In genomic region chr16:78957434-78957833, GRCm38 (mm10) we compare ENCODE assay signal across 28 mouse cellular contexts. TPM values are rescaled to one million over a fixed set of nuclear protein-coding genes. Genes with fewer than 3 reads are reported as not detected.
"Had no signal": no experiment of that assay in that cellular context is flagged by ENCODE, and none has a peak within 500 bp of the region (broad histone marks: within the 10 kb centered on the region; RNA-seq: fewer than 3 reads in every experiment).

No protein-coding gene starts in this region.

- DNase-seq: gastrocnemius, postnatal 14 days; gastrocnemius, postnatal 36 days; heart, adult 11 months; heart, postnatal 10 days; heart, postnatal 4 days; kidney, adult 18-20 months; kidney, adult 9 months; kidney, postnatal 14 days; kidney, postnatal 36 days; layer of hippocampus, adult 9-11 months; layer of hippocampus, postnatal 36 days; liver; liver, embryonic 13.5 days had no signal

- H3K9me3 ChIP-seq: heart, embryonic 10.5 days; heart, embryonic 12.5 days; hindbrain, embryonic 10.5 days; hindbrain, embryonic 12.5 days; intestine, embryonic 15.5 days; kidney, embryonic 15.5 days; limb, embryonic 10.5 days; limb, embryonic 12.5 days; liver, embryonic 13.5 days; liver, embryonic 15.5 days had no signal

- H3K4me3 ChIP-seq: heart, embryonic 10.5 days; heart, embryonic 12.5 days; hindbrain, embryonic 10.5 days; hindbrain, embryonic 12.5 days; intestine, embryonic 15.5 days; kidney, embryonic 15.5 days; limb, embryonic 10.5 days; limb, embryonic 12.5 days; liver, embryonic 13.5 days; liver, embryonic 15.5 days had no signal

- H3K27ac ChIP-seq: heart, embryonic 10.5 days; hindbrain, embryonic 10.5 days; hindbrain, embryonic 12.5 days; hindbrain, embryonic 14.5 days; intestine, embryonic 15.5 days; kidney, embryonic 15.5 days; kidney, postnatal 0 days; limb, embryonic 10.5 days; limb, embryonic 12.5 days; liver, embryonic 13.5 days; liver, embryonic 15.5 days had no signal

- H3K4me2 ChIP-seq: heart, embryonic 12.5 days; hindbrain, embryonic 12.5 days; hindbrain, embryonic 14.5 days; intestine, embryonic 15.5 days; kidney, embryonic 15.5 days; limb, embryonic 12.5 days; liver, embryonic 11.5 days; liver, embryonic 13.5 days; liver, embryonic 15.5 days had no signal

- ATAC-seq: hindbrain, embryonic 16.5 days; inflammation-experienced regulatory T-cells, adult 6 months; intestine, embryonic 15.5 days; intestine, postnatal 0 days had no signal

- H3K27me3 ChIP-seq: heart, embryonic 12.5 days; hindbrain, embryonic 12.5 days; intestine, embryonic 15.5 days; kidney, embryonic 15.5 days; limb, embryonic 12.5 days; liver, embryonic 13.5 days; liver, embryonic 15.5 days had no signal

- H3K36me3 ChIP-seq: heart, embryonic 10.5 days; heart, embryonic 12.5 days; hindbrain, embryonic 10.5 days; hindbrain, embryonic 12.5 days; intestine, embryonic 15.5 days; kidney, embryonic 15.5 days; limb, embryonic 10.5 days; limb, embryonic 12.5 days; liver, embryonic 13.5 days; liver, embryonic 15.5 days had no signal

- H3K9ac ChIP-seq: heart, embryonic 12.5 days; hindbrain, embryonic 12.5 days; hindbrain, embryonic 14.5 days; intestine, embryonic 15.5 days; kidney, embryonic 15.5 days; limb, embryonic 12.5 days; liver, embryonic 13.5 days; liver, embryonic 15.5 days had no signal

- H3K4me1 ChIP-seq: heart, embryonic 10.5 days; heart, embryonic 12.5 days; hindbrain, embryonic 10.5 days; hindbrain, embryonic 12.5 days; intestine, embryonic 15.5 days; kidney, embryonic 15.5 days; limb, embryonic 10.5 days; limb, embryonic 12.5 days; liver, embryonic 13.5 days; liver, embryonic 15.5 days had no signal

RNA-seq across cellular contexts. Expression of gene Chodl, which starts 26.7 kb away (rescaled TPM):
- polyA plus RNA-seq: heart, embryonic 10.5 days; heart, embryonic 12.5 days; inflammation-experienced regulatory T-cells, adult 6 months had no signal
